Mouse (Mus musculus): ENCODE measurements around the gene Gm7137. TPM values are rescaled to one million over a fixed set of nuclear protein-coding genes. Genes with fewer than 3 reads are reported as not detected.
"Not testable (repeated sequence)": the region's sequence is repeated elsewhere in the genome, so short reads cannot be mapped to it uniquely, and the experiment has no call there.

Gm7137 gene
- not detected in 2 replicates for polyA plus RNA-seq (2015; fragmentation: Nextera tagmentation; extraction: Ambion mirVana)

DNA sequence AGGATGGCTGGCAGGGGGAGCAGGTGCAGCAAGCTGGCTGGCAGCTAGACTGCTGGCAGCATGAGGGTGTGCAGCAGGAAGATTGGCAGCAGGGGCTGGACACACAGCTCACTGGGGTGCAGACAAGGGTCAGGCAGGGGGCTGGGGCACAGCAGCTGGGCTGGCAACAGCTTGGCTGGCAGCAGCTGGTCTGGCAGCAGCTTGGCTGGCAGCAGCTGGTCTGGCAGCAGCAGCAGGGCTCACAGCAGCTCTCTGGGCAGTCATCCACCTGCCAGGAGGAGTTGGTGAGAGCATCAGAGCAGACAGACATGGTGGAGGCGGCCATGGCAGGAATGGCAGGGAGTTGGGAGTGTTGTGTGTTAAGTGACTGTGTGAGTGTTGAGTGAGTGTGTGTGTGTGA, at the start of gene Gm7137:
Gene Gm7137 (minus strand): TSS at position 325 of the 400 bp plus-strand sequence.
- 57% methylated on average over 1 of the region's 1 CpGs for WGBS (ENCODE audit: insufficient replicate concordance)
- not testable (repeated sequence) for H3K4me3 ChIP-seq (replicated peaks); H3K36me3 ChIP-seq (replicated peaks); H3K27ac ChIP-seq (replicated peaks); ATAC-seq (ENCODE audit: insufficient read depth); H3K9ac ChIP-seq; H3K4me2 ChIP-seq; H3K27me3 ChIP-seq; H3K9me3 ChIP-seq (replicated peaks); H3K4me1 ChIP-seq (replicated peaks)

DNA sequence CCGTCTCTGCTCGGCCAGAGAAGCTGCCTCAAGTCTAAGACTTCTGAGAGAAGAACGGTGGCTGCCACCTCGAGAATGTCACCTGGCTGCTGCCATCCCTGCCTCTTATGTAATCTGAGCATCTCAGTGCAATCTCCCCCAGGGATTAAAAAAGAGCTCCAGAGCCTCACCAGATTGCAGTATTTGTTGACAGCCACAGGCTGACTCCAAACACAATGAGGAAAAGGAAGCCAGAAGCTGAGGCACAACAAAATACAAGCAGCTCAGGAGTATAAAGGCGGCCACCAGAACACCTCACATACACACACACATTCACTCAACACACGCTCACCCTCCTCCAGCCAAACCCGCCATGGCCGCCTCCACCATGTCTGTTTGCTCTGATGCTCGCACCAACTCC, 47.6 kb upstream of the Gm7137 start, which contains the start of gene Krtap10-10:
Gene Krtap10-10 (plus strand): TSS at position 301 of the 400 bp plus-strand sequence.
- no peaks in the 10 kb centered on the region for H3K4me1 ChIP-seq (replicated peaks)
- 53% methylated on average over 9 of the region's 9 CpGs for WGBS (ENCODE audit: insufficient replicate concordance)
- no peak within 1 kb of the TSS for H3K9ac ChIP-seq
- no peak within 1 kb of the TSS for H3K27ac ChIP-seq (replicated peaks)
- H3K27me3 ChIP-seq: no peaks in the 10 kb centered on the region
- no peak within 1 kb of the TSS for H3K4me3 ChIP-seq (replicated peaks)
- H3K9me3 ChIP-seq (replicated peaks): no peaks in the 10 kb centered on the region
- H3K4me2 ChIP-seq: no peak within 1 kb of the TSS
- no peak for ATAC-seq (ENCODE audit: insufficient read depth)
- H3K36me3 ChIP-seq (replicated peaks): no peaks in the 10 kb centered on the region

DNA sequence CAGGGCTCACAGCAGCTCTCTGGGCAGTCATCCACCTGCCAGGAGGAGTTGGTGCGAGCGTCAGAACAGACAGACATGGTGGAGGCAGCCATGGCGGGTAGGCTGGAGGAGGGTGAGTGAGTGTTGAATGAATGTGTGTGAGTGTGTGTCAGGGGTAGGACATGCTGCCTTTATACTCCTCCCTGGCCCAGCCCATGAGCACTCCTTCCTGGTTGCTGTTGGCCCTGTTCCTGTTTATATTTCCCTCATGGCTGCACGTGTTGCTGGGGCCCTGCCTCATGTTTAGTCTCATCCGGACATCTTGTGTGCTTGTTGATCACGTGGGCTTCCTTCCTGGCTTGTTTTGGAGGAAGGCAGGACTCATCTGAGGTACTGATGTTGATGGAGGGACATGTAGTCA, 39.0 kb upstream of the Gm7137 start, which contains the start of gene Krtap10-4:
Gene Krtap10-4 (minus strand): TSS at position 145 of the 400 bp plus-strand sequence.
- Histone ChIP-seq H3K27ac (replicated peaks) (no peak within 1 kb of the TSS), H3K4me2 (no peak within 1 kb of the TSS), H3K9ac (no peak within 1 kb of the TSS), H3K4me3 (replicated peaks) (no peak within 1 kb of the TSS), H3K36me3 (replicated peaks) (no peaks in the 10 kb centered on the region), H3K9me3 (replicated peaks) (no peaks in the 10 kb centered on the region), H3K4me1 (replicated peaks) (no peaks in the 10 kb centered on the region), H3K27me3 (no peaks in the 10 kb centered on the region)
- ATAC-seq (ENCODE audit: insufficient read depth): no peak
- WGBS (ENCODE audit: insufficient replicate concordance): 39% methylated on average over 6 of the region's 6 CpGs

- no peaks in the 10 kb centered on the region for H3K36me3 ChIP-seq (replicated peaks)
- no peak overlapping the region for H3K27ac ChIP-seq (replicated peaks)
- no peak overlapping the region for H3K4me3 ChIP-seq (replicated peaks)
- no peaks in the 10 kb centered on the region for H3K9me3 ChIP-seq (replicated peaks)
- 46% methylated on average over 4 of the region's 4 CpGs for WGBS (ENCODE audit: insufficient replicate concordance)
- no peak overlapping the region for H3K9ac ChIP-seq
- no peaks in the 10 kb centered on the region for H3K4me1 ChIP-seq (replicated peaks)
- no peak for ATAC-seq (ENCODE audit: insufficient read depth)
- no peaks in the 10 kb centered on the region for H3K27me3 ChIP-seq
- no peak overlapping the region for H3K4me2 ChIP-seq
These were observed 31.2 kb upstream of the Gm7137 start for GRCm38 (mm10) chr10:77819203-77819602.

- no peak overlapping the region for H3K27ac ChIP-seq (replicated peaks)
- no peak overlapping the region for H3K9ac ChIP-seq
- no peaks in the 10 kb centered on the region for H3K9me3 ChIP-seq (replicated peaks)
- WGBS (ENCODE audit: insufficient replicate concordance): 80% methylated on average over 4 of the region's 4 CpGs
- H3K36me3 ChIP-seq (replicated peaks): no peaks in the 10 kb centered on the region
- no peak for ATAC-seq (ENCODE audit: insufficient read depth)
- H3K4me2 ChIP-seq: no peak overlapping the region
- no peaks in the 10 kb centered on the region for H3K4me1 ChIP-seq (replicated peaks)
- no peaks in the 10 kb centered on the region for H3K27me3 ChIP-seq
- no peak overlapping the region for H3K4me3 ChIP-seq (replicated peaks)
These were observed 30.5 kb upstream of the Gm7137 start for GRCm38 (mm10) chr10:77818523-77818922.

GRCm38 (mm10) chr10:77815514-77815913, 27.5 kb upstream of the Gm7137 start:
- Histone ChIP-seq H3K27ac (replicated peaks) (no peak overlapping the region), H3K4me2 (no peak overlapping the region), H3K4me3 (replicated peaks) (no peak overlapping the region), H3K9me3 (replicated peaks) (no peaks in the 10 kb centered on the region), H3K9ac (no peak overlapping the region), H3K4me1 (replicated peaks) (no peaks in the 10 kb centered on the region), H3K36me3 (replicated peaks) (no peaks in the 10 kb centered on the region), H3K27me3 (no peaks in the 10 kb centered on the region)
- no peak for ATAC-seq (ENCODE audit: insufficient read depth)
- 25% methylated on average over 5 of the region's 5 CpGs for WGBS (ENCODE audit: insufficient replicate concordance)

DNA sequence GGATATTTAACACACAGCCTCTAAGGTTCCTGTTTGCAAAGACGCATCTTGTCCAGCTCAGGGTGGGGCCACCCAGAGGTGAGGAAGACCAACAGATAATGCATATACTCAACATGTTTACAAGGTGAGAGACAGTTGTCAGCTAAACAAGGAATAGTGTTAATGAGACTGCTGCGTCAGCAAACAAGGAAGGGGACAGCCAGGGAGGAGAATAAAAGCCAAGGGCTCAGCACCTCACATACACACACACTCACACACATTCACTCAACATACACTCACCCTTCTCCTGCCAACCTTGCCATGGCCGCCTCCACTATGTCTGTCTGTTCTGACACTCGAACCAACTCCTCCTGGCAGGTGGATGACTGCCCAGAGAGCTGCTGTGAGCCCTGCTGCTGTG, 26.4 kb upstream of the Gm7137 start, which contains the start of gene Gm2696:
Gene Gm2696 (plus strand): TSS at position 301 of the 400 bp plus-strand sequence.
- 39% methylated on average over 4 of the region's 4 CpGs for WGBS (ENCODE audit: insufficient replicate concordance)
- no peaks in the 10 kb centered on the region for H3K4me1 ChIP-seq (replicated peaks)
- H3K4me2 ChIP-seq: no peak within 1 kb of the TSS
- H3K36me3 ChIP-seq (replicated peaks): no peaks in the 10 kb centered on the region
- H3K27me3 ChIP-seq: no peaks in the 10 kb centered on the region
- no peak within 1 kb of the TSS for H3K27ac ChIP-seq (replicated peaks)
- no peak for ATAC-seq (ENCODE audit: insufficient read depth)
- no peak within 1 kb of the TSS for H3K4me3 ChIP-seq (replicated peaks)
- H3K9me3 ChIP-seq (replicated peaks): no peaks in the 10 kb centered on the region
- H3K9ac ChIP-seq: no peak within 1 kb of the TSS

- no peak within 1 kb of the TSS for H3K4me2 ChIP-seq
- H3K4me3 ChIP-seq (replicated peaks): no peak within 1 kb of the TSS
- no peaks in the 10 kb centered on the region for H3K27me3 ChIP-seq
- 51% methylated on average over 5 of the region's 5 CpGs for WGBS (ENCODE audit: insufficient replicate concordance)
- no peaks in the 10 kb centered on the region for H3K4me1 ChIP-seq (replicated peaks)
- H3K36me3 ChIP-seq (replicated peaks): no peaks in the 10 kb centered on the region
- H3K9ac ChIP-seq: no peak within 1 kb of the TSS
- no peak within 1 kb of the TSS for H3K27ac ChIP-seq (replicated peaks)
- ATAC-seq (ENCODE audit: insufficient read depth): no peak
- no peaks in the 10 kb centered on the region for H3K9me3 ChIP-seq (replicated peaks)
These were observed 23.7 kb upstream of the Gm7137 start, which contains the start of gene Gm9507 for GRCm38 (mm10) chr10:77811743-77812142. Gene Gm9507, minus strand, starts transcription at chr10:77811843.

- H3K36me3 ChIP-seq (replicated peaks): no peaks in the 10 kb centered on the region
These were observed 16.1 kb upstream of the Gm7137 start for GRCm38 (mm10) chr10:77804095-77804494.

GRCm38 (mm10) chr10:77798921-77799508, 11.0 kb upstream of the Gm7137 start, which contains the start of gene Gm19668:
Gene Gm19668, minus strand, starts transcription at chr10:77799133.
- Histone ChIP-seq H3K27me3 (no peaks in the 10 kb centered on the region), H3K36me3 (replicated peaks) (no peaks in the 10 kb centered on the region), H3K9ac (no peak within 1 kb of the TSS), H3K27ac (replicated peaks) (no peak within 1 kb of the TSS), H3K4me1 (replicated peaks) (no peaks in the 10 kb centered on the region), H3K4me3 (replicated peaks) (no peak within 1 kb of the TSS), H3K4me2 (no peak within 1 kb of the TSS), H3K9me3 (replicated peaks) (no peaks in the 10 kb centered on the region)
- 41% methylated on average over 8 of the region's 8 CpGs for WGBS (ENCODE audit: insufficient replicate concordance)
- ATAC-seq (ENCODE audit: insufficient read depth): no peak

More at GRCm38 (mm10) chr10:77804095-77804494, 16.1 kb upstream of the Gm7137 start:
- ATAC-seq (ENCODE audit: insufficient read depth): no peak
- Histone ChIP-seq H3K27ac (replicated peaks) (no peak overlapping the region), H3K27me3 (no peaks in the 10 kb centered on the region), H3K9ac (no peak overlapping the region), H3K4me2 (no peak overlapping the region), H3K4me3 (replicated peaks) (no peak overlapping the region), H3K9me3 (replicated peaks) (no peaks in the 10 kb centered on the region), H3K4me1 (replicated peaks) (no peaks in the 10 kb centered on the region)
- WGBS (ENCODE audit: insufficient replicate concordance): 34% methylated on average over 3 of the region's 3 CpGs

GRCm38 (mm10) chr10:77798164-77798920, 10.3 kb upstream of the Gm7137 start:
- H3K4me3 ChIP-seq (replicated peaks); H3K9ac ChIP-seq; H3K27ac ChIP-seq (replicated peaks); ATAC-seq (ENCODE audit: insufficient read depth); H3K27me3 ChIP-seq; H3K36me3 ChIP-seq (replicated peaks); H3K9me3 ChIP-seq (replicated peaks); H3K4me1 ChIP-seq (replicated peaks); H3K4me2 ChIP-seq: not testable (repeated sequence)
- 43% methylated on average over 3 of the region's 3 CpGs for WGBS (ENCODE audit: insufficient replicate concordance)
